Comparison of ENCODE assay signal across 8 mouse cellular contexts in genomic region chr5:137742048-137742447, GRCm38 (mm10). TPM values are rescaled to one million over a fixed set of nuclear protein-coding genes. Genes with fewer than 3 reads are reported as not detected.
DNase-seq lines count a peak whose midpoint lies in the region; ATAC-seq and TF ChIP-seq lines count a peak whose summit lies in the region.

No protein-coding gene starts in this region.

- DNase-seq in heart, embryonic 10.5 days (ENCODE audit: low spot score): no peak
- no peak for DNase-seq in heart, adult 18-20 months
- no peak for DNase-seq in ES-E14 (ENCODE audit: low read depth, low spot score)
- no peak for DNase-seq in hindbrain, embryonic 14.5 days (ENCODE audit: low spot score)
- no peak for DNase-seq in ovary, postnatal 14 days (ENCODE audit: low spot score)
- DNase-seq in urinary bladder, postnatal 4 days (ENCODE audit: low spot score in 2 of 2): no peak
- no peak for DNase-seq in cerebellum, postnatal 4 days (ENCODE audit: low spot score in 2 of 2)

- peak overlapping the region; percentile 45; the same call in 1 of the 2 replicates for H3K9ac ChIP-seq in ES-E14 (ENCODE audit: insufficient read depth, low read depth, low read length, poor library complexity, severe bottlenecking)
- peak overlapping the region; percentile 94; the same call in 1 of the 2 replicates for H3K9ac ChIP-seq in hindbrain, embryonic 14.5 days
- no peak overlapping the region for H3K9ac ChIP-seq in midbrain, embryonic 12.5 days (replicated peaks)

- H3K4me3 ChIP-seq in heart, embryonic 10.5 days: peak overlapping the region; percentile 66
- peak overlapping the region; percentile 90 to 98; a peak in 3 of 4 replicates for H3K4me3 ChIP-seq in ES-E14 (ENCODE audit: insufficient read depth in 1 of 2, low read depth in 1 of 2, low read length in 2 of 2, poor library complexity in 1 of 2, severe bottlenecking in 1 of 2)
- H3K4me3 ChIP-seq in hindbrain, embryonic 14.5 days (replicated peaks; ENCODE audit: low read length): peak overlapping the region; percentile 60; the same call in 1 of the 2 replicates
- peak overlapping the region; percentile 83; the same call in 1 of the 2 replicates for H3K4me3 ChIP-seq in midbrain, embryonic 12.5 days

- no peak for ATAC-seq in hindbrain, embryonic 14.5 days (ENCODE audit: low FRiP score)
- no peak for ATAC-seq in midbrain, embryonic 12.5 days (ENCODE audit: low FRiP score, low read depth)

- no peaks in the 10 kb centered on the region for H3K27me3 ChIP-seq in heart, embryonic 10.5 days (ENCODE audit: insufficient read depth, poor library complexity, severe bottlenecking)
- no peaks in the 10 kb centered on the region for H3K27me3 ChIP-seq in hindbrain, embryonic 14.5 days (ENCODE audit: control insufficient read depth, insufficient read depth, low read length)
- no peaks in the 10 kb centered on the region for H3K27me3 ChIP-seq in midbrain, embryonic 12.5 days

- no peaks in the 10 kb centered on the region for H3K9me3 ChIP-seq in heart, embryonic 10.5 days
- H3K9me3 ChIP-seq in ES-E14 (ENCODE audit: control insufficient read depth, insufficient read depth, low read depth, low read length): no peaks in the 10 kb centered on the region
- H3K9me3 ChIP-seq in hindbrain, embryonic 14.5 days (ENCODE audit: control insufficient read depth, low read length): no peaks in the 10 kb centered on the region
- no peaks in the 10 kb centered on the region for H3K9me3 ChIP-seq in midbrain, embryonic 12.5 days

- WGBS in heart, embryonic 10.5 days: 57% methylated on average over 10 of the region's 10 CpGs
- WGBS in hindbrain, embryonic 14.5 days: 67% methylated on average over 10 of the region's 10 CpGs
- 69% methylated on average over 10 of the region's 10 CpGs for WGBS in midbrain, embryonic 12.5 days

- peaks cover 49% of the 10 kb centered on the region for H3K4me1 ChIP-seq in heart, embryonic 10.5 days
- H3K4me1 ChIP-seq in ES-E14 (ENCODE audit: control insufficient read depth in 2 of 2, insufficient read depth in 2 of 2, low read length in 2 of 2, poor library complexity in 1 of 2): peaks cover 2 to 21% of the 10 kb centered on the region in 2 experiments; a peak in 3 of 4 replicates
- H3K4me1 ChIP-seq in hindbrain, embryonic 14.5 days (replicated peaks; ENCODE audit: control insufficient read depth, insufficient read depth, low read length): peaks cover 39% of the 10 kb centered on the region
- H3K4me1 ChIP-seq in midbrain, embryonic 12.5 days: peaks cover 55% of the 10 kb centered on the region

- H3K4me2 ChIP-seq in hindbrain, embryonic 14.5 days (replicated peaks): peak overlapping the region; percentile 91
- peak overlapping the region; percentile 88 for H3K4me2 ChIP-seq in midbrain, embryonic 12.5 days (replicated peaks)

- H3K36me3 ChIP-seq in heart, embryonic 10.5 days: 0 out of 2 replicates have a peak, but pooled peaks cover 6% of the 10 kb centered on the region
- peaks cover 3% of the 10 kb centered on the region; the same call in 1 of the 2 replicates for H3K36me3 ChIP-seq in ES-E14 (ENCODE audit: control insufficient read depth, insufficient read depth, low read length, poor library complexity, severe bottlenecking)
- peaks cover 13% of the 10 kb centered on the region for H3K36me3 ChIP-seq in hindbrain, embryonic 14.5 days (replicated peaks; ENCODE audit: control insufficient read depth, insufficient read depth)
- H3K36me3 ChIP-seq in midbrain, embryonic 12.5 days: peaks cover 11% of the 10 kb centered on the region; the same call in 1 of the 2 replicates

- in situ Hi-C loops in ES-E14 (cut with MboI; ENCODE audit: low sequenced_read_pairs in 2 of 2, unreplicated experiment in 2 of 2): no loop called here

- H3K27ac ChIP-seq in heart, embryonic 10.5 days: peak overlapping the region; percentile 88; the same call in 1 of the 2 replicates
- no peak overlapping the region; the same call in 1 of the 2 replicates for H3K27ac ChIP-seq in ES-E14 (ENCODE audit: insufficient read depth, low read depth, low read length, poor library complexity, severe bottlenecking)
- no peak overlapping the region for H3K27ac ChIP-seq in hindbrain, embryonic 14.5 days
- no peak overlapping the region for H3K27ac ChIP-seq in midbrain, embryonic 12.5 days (replicated peaks)

TF ChIP-seq in ES-E14, 5 proteins besides CTCF, POLR2A, EP300 and RAD21:
- TF ChIP-seq ZC3H11A (IDR thresholded peaks at IDR 0.05; ENCODE audit: borderline replicate concordance, low read depth, low read length): no peak
- no peak for TF ChIP-seq HCFC1 (IDR thresholded peaks at IDR 0.05; ENCODE audit: borderline replicate concordance, insufficient read depth, low read length)
- TF ChIP-seq ZNF384 (IDR thresholded peaks at IDR 0.05; ENCODE audit: low read depth, low read length): no peak
- TF ChIP-seq CHD2 (IDR thresholded peaks at IDR 0.05; ENCODE audit: low read depth, low read length): no peak
- TF ChIP-seq MAFK (IDR thresholded peaks at IDR 0.05; ENCODE audit: insufficient read depth, low read depth, low read length): no peak

RNA-seq across cellular contexts. Expression of gene Nyap1, which starts 0.6 kb away (rescaled TPM):
- polyA plus RNA-seq in heart, embryonic 10.5 days (2016; fragmentation: Nextera tagmentation; extraction: Ambion mirVana): 1.4 TPM in 2 replicates
- 1 to 10 TPM in 1 of 2 experiments, under 1 TPM in 1; 0.79 to 1.1 TPM for total RNA-seq in heart, adult 18-20 months (2021)
- total RNA-seq in ES-E14 (2012; rRNA removed): 5.9 and 7.4 TPM in 2 replicates
- 14.2 and 18.8 TPM in 2 replicates for polyA plus RNA-seq in hindbrain, embryonic 14.5 days (2014; fragmentation: Nextera tagmentation; extraction: Ambion mirVana)
- polyA plus RNA-seq in midbrain, embryonic 12.5 days (2016; fragmentation: Nextera tagmentation; extraction: Ambion mirVana): 22.1 TPM in 2 replicates

RNA-seq across cellular contexts. Expression of gene Tsc22d4, which starts 3.5 kb away (rescaled TPM):
- polyA plus RNA-seq in heart, embryonic 10.5 days (2016; fragmentation: Nextera tagmentation; extraction: Ambion mirVana): 147 and 165 TPM in 2 replicates
- total RNA-seq in heart, adult 18-20 months (2021): 100 to 1,000 TPM; 240 to 253 TPM
- total RNA-seq in ES-E14 (2012; rRNA removed): 15.9 and 21.6 TPM in 2 replicates
- polyA plus RNA-seq in hindbrain, embryonic 14.5 days (2014; fragmentation: Nextera tagmentation; extraction: Ambion mirVana): 67.6 and 72.8 TPM in 2 replicates
- 68.4 and 71.4 TPM in 2 replicates for polyA plus RNA-seq in midbrain, embryonic 12.5 days (2016; fragmentation: Nextera tagmentation; extraction: Ambion mirVana)

RNA-seq across cellular contexts. Expression of gene Ppp1r35, which starts 36.6 kb away (rescaled TPM):
- 31.3 and 49.2 TPM in 2 replicates for polyA plus RNA-seq in heart, embryonic 10.5 days (2016; fragmentation: Nextera tagmentation; extraction: Ambion mirVana)
- total RNA-seq in heart, adult 18-20 months (2021): 10 to 100 TPM in 1 of 2 experiments, 1 to 10 TPM in 1; 9.9 to 12.0 TPM
- total RNA-seq in ES-E14 (2012; rRNA removed): 27.6 and 34.5 TPM in 2 replicates
- polyA plus RNA-seq in hindbrain, embryonic 14.5 days (2014; fragmentation: Nextera tagmentation; extraction: Ambion mirVana): 51.1 and 58.7 TPM in 2 replicates
- polyA plus RNA-seq in midbrain, embryonic 12.5 days (2016; fragmentation: Nextera tagmentation; extraction: Ambion mirVana): 67.7 and 73.0 TPM in 2 replicates

RNA-seq across cellular contexts. Expression of gene Mepce, which starts 45.4 kb away (rescaled TPM):
- polyA plus RNA-seq in heart, embryonic 10.5 days (2016; fragmentation: Nextera tagmentation; extraction: Ambion mirVana): 7.1 and 10.4 TPM in 2 replicates
- 10 to 100 TPM; 24.2 to 28.7 TPM for total RNA-seq in heart, adult 18-20 months (2021)
- 42.3 and 43.0 TPM in 2 replicates for total RNA-seq in ES-E14 (2012; rRNA removed)
- 11.0 and 11.7 TPM in 2 replicates for polyA plus RNA-seq in hindbrain, embryonic 14.5 days (2014; fragmentation: Nextera tagmentation; extraction: Ambion mirVana)
- polyA plus RNA-seq in midbrain, embryonic 12.5 days (2016; fragmentation: Nextera tagmentation; extraction: Ambion mirVana): 12.1 and 13.7 TPM in 2 replicates

RNA-seq across cellular contexts. Expression of gene Zcwpw1, which starts 45.5 kb away (rescaled TPM):
- polyA plus RNA-seq in heart, embryonic 10.5 days (2016; fragmentation: Nextera tagmentation; extraction: Ambion mirVana): 10.0 and 12.5 TPM in 2 replicates
- under 1 TPM; 0.22 to 0.72 TPM for total RNA-seq in heart, adult 18-20 months (2021)
- 24.5 and 33.0 TPM in 2 replicates for total RNA-seq in ES-E14 (2012; rRNA removed)
- 7.9 and 8.3 TPM in 2 replicates for polyA plus RNA-seq in hindbrain, embryonic 14.5 days (2014; fragmentation: Nextera tagmentation; extraction: Ambion mirVana)
- polyA plus RNA-seq in midbrain, embryonic 12.5 days (2016; fragmentation: Nextera tagmentation; extraction: Ambion mirVana): 14.9 and 17.9 TPM in 2 replicates
